Mouse (Mus musculus) natural killer cell, adult 2 months (primary cell): Measurements from ENCODE around the gene Tmem256.
"Not testable (repeated sequence)": the region's sequence is repeated elsewhere in the genome, so short reads cannot be mapped to it uniquely, and the experiment has no call there.

ENCODE experiments used
- DNase-seq, 2 experiments: peaks; one replicate each; pipeline ENCODE4 v3.0.0; 2022; ENCODE audit warnings: low spot score in 2 of 2

Gene Tmem256

DNA sequence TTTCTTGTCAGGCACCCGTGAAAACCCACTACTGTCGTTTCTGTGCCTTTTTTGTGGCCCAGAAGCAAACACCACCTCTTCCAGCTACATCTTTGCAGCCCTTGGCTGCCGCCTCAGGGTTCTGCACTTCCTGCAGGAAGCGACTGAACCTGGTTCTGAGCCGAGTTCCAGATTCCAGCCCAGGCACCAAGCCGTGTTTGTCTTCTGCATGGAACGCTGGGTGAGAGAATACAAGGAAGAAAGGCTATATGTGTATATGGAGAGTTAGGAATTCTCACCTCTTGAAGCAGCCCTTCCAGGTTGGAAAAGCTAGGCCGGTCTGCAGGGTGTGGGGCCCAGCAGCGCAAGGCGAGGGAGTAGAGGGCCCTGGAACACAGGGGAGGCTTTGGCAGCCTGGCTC lies 16.4 kb downstream of the Tmem256 start:
- no peak for DNase-seq

DNA sequence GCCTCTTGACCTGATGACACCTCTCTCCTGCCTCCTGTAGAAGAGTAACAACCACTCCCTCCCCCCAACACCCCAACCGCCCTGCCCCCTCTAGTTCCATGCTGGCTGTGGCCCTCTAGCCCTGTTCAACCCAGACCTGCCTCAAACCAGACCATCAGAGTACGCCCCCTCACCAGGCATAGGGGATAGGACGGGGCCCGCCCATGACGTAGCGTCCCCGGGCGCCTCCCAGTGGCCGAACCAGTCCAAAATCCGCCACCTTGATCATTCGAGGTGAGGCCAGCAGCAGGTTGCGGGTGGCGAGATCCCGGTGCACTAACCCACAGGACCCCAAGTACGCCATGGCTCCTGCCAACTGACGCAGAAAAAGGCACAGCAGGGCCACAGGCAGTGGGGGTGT lies 17.0 kb downstream of the Tmem256 start:
- DNase-seq = peak; percentile 44 to 65

DNA sequence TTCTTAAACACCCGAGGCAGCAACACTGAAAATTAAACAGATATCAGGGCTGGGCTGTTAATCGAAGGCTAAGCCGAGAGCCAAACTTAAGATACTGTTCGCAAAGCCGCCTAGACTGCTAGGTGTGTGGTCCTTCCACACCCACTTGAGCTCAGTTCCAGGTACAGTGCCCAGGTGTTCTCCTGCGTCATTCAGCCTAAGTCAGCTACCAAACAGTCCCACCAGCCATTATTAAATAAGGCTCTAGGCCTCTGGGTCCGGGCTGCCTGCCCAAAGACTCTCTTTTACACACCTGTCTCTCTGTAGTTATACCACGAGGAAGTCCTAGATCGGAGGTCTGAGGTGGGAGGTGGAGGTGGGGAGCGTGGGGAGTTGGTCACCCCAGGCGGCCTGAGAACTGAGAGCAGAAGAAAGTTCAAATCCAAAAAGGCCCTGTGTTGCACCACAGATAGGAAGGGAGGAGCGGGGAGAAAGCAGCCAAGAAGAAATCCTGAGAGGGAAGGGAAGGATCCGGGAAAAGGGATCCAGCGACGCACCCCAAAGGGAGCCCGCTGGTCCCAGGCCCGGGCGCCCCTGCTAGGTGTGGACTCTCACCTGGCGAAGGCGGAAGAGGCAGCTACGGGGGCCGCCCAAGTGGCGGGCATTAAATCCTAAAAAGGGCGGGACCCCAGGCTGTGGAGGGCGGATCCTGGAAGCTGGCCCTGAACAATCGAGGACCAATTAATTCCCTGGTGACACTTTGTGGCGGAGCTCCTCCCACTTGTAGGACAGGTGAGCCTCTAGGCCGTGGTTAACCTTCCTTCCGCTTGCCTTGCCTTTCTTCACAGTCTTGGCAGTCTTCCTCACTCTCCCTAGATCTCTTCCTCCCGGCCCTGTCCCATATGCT lies 20.0 kb downstream of the Tmem256 start, which contains the start of gene Tnk1:
TSS of gene Tnk1 (minus strand) at position 618 of the 886 bp plus-strand sequence.
- no peak for DNase-seq

DNA sequence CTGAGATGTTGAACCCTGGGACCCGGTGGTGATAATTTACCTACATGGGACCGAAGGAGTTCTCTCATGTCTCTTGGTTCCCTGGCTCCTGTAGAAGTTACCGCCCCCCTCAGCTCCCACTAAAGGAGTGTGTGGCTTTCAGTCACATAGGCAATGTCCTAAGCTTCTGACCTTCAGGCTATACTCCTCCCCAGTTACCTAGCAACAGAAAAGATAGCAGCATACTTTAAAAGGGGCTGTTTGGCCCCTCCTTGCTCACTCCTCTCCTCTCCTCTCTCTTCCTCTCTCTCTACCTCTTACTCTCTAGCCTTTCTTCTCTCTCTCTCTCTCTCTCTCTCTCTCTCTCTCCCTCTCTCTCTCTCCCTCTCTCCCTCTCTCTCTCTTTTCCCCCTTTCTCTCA lies 25.4 kb downstream of the Tmem256 start:
- DNase-seq = not testable (repeated sequence)

DNA sequence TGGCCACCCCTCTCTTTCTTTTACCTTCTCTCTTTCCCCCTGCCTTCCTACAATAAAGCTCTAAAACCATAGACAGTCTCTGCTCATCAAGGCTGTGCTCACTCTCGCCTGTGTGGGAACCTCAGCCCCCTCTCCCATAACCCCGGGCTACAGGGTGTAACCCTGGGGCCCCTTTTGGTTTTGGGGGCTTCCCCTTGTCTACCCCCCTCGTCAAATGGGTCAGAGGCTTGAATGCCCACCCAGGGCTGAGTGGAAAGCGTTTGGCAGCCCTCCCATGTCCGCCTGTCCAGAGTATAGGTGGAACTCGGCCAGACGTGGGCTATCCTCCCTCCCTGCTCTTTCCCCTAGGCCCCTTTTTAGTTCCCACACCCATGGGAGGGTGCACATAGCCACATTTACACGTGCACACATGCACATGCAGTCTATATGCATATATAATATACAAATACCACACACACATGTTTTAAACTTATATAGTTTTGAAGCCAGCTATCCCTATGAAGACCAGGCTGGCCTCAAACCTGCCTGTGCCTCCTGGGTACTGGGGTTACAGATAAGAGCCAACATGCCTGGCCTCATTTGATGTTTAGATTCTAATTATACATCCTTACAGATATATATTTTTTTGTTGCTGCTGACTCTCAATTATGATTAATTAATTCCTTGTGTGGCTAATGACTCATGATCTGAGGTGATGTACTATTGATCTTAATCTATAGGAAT lies 26.0 kb downstream of the Tmem256 start:
- DNase-seq = no peak

DNA sequence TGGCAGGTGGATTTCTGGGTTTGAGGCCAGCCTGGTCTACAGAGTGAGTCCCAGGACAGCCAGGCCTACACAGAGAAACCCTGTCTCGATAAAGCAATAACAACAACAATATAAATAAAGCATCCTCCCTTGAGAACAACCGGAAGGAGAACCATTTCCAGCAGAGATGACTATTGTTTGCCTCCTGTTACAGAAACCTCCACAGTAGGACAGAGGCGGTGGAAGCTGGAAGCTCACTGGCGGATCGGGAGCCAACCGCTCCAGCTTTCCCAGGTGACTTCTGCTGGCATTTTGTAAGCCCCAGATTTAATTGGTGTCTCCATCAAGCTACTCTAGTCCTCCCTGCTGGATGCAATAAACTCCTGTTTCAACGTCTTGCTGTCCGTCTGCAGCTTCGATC lies 27.2 kb downstream of the Tmem256 start:
- DNase-seq = no peak

DNA sequence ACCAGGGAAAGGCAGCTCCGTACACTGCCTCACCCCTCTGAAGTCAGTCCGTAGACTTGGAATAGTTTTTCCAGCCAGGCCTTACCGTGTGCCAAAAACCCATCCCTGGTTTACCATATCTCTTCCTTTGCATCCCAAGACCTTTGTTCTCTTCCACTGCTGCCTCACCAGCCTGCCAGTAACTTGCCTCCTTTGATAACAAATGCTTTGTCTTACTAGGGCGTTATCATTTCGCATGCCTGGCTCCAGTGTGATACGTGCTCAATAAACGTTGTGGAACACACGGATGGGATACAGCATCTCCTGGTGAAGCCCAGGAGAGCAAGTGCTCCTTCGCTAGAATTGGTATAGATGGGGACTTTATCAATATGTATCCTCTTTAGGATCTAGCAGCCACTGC lies 29.0 kb downstream of the Tmem256 start:
- no peak for DNase-seq

DNA sequence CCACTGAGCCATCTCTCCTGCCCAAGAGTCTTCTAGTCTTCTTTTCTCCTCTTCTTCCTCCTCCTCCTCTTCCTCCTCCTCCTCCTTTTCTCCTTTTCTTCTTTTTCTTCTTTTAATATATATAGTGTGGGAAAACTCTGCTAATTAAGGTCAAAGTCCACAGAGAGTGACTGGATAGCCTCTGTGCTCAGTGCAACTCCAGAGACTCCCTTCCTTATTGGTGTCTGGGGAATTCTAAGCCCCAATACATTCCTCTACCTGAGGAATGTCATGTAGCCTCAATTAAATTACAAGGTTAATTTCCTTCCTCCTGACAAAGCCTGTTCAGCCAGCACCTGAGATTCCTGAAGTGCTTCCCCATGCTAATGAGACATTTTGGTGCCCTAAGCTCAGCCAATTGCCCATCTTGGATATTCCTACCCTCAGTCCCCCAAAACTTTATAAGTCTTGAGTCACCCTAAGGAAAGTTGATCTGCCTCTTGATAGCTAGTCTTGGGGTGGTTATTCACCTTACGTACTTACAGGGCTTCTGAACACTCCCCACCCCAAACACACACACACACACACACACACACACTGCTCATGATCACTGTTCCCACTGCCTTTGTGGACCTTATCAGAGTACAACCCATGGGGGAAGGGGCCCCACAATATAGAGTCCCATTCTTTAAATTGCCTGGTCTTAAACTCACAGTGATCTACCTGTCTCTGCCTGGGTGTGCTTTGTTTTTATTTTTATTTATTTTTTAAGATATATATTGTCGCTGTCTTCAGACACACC lies 32.2 kb downstream of the Tmem256 start:
- no peak for DNase-seq

DNA sequence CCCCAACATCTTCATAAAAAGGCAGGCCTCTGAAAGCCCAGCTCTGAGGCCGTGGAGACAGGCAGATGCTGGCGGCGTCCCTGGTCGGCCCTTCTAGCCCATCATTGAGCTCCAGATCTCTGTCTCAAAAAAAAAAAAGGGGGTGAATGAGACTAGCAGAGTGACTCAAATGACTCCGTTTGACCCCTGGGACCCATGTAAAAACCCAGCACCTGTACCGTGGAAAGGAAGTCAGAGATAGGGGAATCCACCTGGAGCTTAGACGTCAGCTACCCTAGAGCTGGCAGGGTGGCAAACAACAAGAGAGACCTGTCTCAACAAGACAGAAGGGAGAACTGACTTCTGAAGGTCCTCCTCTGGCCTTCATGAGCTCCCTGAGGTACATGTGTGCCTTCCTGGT lies 33.5 kb downstream of the Tmem256 start:
- DNase-seq = no peak

DNA sequence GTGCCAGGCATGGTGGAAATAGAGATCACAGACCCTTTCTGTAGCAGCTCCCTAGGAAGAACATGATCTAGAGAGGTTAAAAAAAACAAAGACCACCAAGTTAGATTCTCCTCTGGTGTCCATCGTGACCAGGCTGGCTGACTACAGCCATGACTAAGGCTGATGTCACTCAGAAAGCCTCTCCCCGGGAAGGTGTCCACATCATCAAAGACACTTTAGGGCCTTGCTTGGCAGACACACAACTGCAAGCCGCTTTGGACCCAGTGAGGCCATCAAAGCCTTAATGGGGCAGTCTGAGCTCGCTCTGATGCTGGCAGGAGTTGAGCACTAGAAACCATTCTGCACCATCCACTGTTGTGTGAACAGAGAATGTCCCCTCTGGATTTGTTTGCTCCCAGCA lies 34.1 kb downstream of the Tmem256 start:
- DNase-seq = no peak

DNA sequence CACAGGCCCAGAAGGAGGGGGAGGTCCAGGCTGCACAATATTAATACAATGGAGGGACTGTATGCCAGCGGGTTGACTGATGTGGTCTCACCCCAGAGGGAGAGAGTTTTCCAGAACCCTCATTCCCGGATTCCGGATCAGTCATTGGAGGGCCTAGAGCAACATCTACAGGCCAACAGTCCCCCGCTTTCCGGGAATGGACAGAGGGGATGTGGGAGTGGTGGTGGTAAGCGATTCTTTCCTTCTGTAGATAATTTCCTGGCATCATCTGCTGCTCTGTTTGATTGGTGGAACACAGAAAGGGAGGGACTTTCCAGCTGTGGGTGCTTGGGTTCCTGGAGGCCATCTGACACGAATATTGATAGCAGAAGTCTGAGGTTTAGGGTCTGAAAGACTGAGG lies 37.9 kb downstream of the Tmem256 start:
- DNase-seq = no peak

DNA sequence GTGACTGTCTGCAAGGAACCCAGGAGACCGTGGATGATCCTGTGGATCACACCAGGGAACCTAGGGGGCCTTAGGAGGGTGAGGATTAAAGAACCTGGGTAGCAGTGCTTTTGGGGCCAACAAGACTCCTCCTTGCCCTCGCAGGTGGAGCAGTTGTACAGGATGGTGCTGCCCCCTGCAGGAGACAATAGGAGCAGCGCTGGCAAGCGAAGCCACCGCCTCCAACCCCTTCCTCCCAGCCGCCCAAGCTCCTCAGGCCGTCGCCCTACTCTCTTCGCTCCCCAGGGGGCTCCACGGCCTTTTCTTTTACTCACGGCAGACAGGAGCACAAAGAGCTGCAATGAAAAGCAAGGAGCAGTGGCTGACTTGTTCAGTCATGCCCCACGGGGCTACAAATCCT lies 38.6 kb downstream of the Tmem256 start:
- peak; percentile 84 to 90 for DNase-seq

DNA sequence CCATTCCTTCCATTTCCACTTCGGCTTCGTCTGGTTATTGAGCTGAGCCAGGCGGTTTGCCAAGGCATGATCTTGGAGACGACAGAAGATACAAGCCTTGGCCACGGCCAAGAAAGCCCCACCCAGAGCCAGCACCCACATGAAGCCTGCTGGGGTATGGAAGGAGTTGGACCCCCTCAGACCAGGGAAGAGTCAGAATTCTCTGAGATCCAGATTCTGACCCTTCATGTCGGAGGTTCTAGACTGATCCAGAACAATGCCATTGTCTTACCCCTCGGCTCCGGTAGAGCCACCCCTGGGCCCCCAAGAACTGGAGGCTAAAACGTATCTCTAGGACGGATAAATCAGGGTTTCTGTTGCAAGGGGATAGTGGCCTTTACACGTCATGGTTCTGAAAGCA lies 39.6 kb downstream of the Tmem256 start, which contains the start of gene Tmem95:
TSS of gene Tmem95 (minus strand) at position 141 of the 400 bp plus-strand sequence.
- DNase-seq = no peak

DNA sequence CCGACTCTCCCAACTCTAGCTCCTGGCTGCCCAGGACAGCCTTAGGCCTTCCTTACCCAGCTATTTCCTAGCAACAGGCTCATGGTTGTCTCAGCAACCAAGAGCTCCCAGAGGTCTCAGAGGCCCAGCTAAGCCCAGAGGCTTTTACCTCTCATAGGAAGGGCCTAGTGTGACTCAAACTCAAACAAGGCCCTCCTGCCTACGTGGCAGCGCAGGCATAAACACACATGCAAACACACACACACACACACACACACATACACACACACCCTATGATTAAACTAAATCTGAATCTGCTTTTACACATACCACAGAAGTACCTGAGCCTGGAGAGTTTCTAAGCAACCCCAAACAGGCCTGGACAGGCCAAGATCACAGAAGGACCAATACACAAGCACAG lies 40.1 kb downstream of the Tmem256 start:
- no peak for DNase-seq

DNA sequence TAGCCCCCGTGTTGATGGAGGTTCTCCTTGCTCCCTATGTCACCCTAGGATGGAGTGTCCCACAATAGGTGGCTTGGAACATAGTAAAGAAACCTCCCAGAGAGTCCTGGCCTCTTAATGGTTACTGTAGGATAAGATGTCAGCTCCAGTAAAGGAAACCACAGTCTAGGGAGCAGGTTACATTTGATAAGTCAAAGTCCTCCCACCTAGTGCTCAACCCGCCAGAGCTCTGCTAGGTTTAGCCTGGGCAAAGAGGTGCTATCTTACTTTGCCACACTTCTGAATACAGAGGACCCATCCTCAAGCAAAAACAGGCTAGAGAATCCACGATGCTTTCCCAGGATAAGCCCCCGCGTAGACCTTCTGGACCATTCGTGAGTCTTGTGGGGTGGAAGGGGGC lies 40.6 kb downstream of the Tmem256 start:
- DNase-seq = no peak

DNA sequence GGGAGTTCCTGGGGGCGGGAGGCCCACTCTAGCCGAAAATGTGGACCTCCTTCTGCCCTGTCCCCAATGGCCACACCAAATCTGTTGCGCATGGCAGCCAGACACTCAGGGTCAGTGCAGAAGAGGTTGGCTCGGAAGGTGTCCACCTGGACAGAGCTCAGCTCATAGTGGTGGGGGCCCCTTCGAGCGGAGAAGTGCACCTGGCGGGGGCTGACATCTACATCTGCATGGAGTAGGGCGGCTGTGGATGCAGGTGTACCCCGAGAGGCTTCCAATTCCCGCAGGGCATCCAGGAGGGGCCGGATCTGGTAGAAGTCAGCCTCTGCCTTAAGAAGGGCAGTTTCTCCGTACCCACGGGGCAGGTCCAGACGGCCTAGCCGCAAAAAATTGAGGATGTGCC lies 41.4 kb downstream of the Tmem256 start:
- DNase-seq = no peak

DNA sequence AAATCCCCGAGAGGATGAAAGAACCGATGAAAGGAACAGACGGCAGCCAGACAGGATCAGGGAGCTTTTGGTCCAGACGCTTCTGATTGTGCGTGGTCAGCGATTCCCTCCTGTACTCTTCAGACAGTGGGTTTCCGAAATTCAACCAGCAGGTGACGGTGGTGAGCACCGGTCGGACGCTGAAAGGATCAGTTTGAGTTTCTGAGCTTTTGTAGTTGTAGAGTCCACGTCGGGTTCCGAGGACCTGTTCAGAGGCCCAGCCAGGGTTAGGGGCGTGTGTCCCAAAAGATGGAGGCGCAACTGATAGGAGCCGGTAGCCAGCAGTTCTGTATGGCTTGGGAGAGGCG lies 42.2 kb downstream of the Tmem256 start:
- DNase-seq = peak; percentile 80 to 82

DNA sequence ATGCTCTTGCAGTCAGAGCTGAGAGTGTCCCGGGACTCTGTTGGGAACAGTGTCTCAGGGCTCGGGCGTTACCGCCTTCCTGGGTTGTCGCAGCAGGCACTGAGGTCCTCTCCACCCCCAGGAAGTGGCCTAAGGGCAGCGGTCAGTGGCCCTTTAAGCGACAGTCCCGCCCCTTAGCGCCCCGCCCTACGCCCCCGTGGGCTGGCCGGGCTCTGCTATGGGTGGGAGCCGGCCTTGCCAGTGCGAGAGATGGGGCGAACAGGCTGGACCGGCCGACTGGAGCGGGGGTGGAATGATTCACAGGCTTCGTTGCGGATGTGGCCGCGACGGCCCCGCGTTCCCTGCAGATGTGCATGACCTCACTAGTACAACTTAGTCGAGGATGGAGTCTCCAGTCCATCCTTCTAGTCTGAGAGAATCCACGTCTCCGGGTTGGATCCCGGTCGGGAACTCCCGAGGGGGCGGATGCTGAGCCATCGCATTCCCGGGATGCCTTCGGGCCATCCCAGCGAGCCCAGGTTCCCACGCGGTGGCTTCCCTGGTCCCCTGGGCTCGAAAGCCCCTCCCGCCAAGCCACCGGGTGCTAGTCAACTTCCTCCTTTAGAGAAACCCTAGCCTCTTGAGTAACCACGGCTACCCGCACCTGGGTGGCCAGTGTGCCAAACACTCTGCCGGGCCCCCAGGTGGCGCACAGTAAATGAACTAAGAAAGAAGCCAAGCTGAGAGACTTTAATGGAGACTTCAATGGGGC lies 42.7 kb downstream of the Tmem256 start, which contains the start of gene Kctd11:
TSS of gene Kctd11 (minus strand) at position 554 of the 751 bp plus-strand sequence.
- DNase-seq = peak; percentile 89 to 93

DNA sequence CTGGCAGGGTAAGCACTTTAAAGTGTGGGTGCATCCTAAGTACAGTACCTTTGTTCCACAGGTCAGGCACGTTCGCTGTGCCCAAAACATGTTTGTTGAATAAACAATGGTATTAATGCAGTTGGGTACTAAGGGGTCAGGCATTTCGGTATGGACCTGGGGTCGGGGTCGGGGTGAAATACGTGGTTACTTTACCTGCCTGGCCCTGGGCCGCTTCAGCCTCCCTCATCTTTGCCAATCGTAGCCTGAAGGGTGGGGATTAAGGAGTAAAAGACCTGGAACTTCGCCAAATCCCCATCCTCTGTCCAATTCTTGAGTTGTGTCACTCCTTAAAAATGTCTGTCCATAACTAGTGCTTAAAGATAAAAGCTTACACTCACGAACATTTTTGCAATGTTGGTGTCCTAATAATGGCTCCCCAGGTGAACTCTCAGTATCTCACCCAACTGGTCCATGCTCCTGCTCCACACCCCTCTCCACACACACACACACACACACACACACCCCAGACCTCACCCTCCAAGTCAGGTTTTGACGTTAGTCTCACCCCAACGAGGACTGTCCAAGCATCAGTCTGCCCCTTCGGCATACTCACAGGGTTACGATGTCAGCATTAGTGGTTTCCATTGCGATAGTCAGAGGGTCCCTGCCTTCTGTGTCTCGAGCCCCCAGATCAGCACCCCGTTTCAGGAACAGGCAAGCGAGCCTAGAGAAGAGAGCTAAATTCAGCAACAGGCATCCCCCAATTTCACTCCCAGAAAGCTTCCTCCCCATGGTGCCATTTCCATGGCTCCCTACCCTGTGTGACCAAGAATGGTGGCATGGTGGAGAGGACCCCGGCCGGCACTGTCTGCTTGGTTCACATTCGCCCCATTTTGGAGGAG lies 43.7 kb downstream of the Tmem256 start:
- DNase-seq = no peak

DNA sequence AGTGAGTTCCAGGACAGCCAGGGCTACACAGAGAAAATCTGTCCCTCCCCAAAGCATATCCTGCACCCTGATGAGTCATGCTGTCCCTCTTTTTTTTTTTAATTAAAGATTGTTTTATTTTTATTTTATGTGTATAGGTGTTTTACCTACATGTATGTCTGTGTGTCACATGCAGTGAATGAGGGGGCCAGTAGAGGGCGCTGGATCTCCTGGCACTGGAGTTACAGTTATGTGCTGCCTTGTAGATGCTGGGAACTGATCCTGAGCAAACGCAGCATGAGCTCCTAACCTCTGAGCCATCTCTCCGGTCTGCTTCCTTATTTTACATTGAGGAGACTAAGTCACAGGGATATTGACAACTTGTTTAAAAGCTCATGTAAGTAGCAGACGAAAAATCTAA lies 44.8 kb downstream of the Tmem256 start:
- peak; percentile 62 to 72 for DNase-seq
